Mouse (Mus musculus) testis, adult 2 months (tissue): ENCODE results near the gene Ska3.

Experiments
- CTCF ChIP-seq: fragments of 200-500 bp; IDR thresholded peaks from 2 replicates; pipeline ENCODE4 v1.5.1; 2012; ENCODE audit warnings: low read depth, mild to moderate bottlenecking, inconsistent platforms, low read length, moderate library complexity; ENCODE audit not compliant: control insufficient read depth, insufficient read depth, insufficient replicate concordance
- POLR2A ChIP-seq: fragments of 200-500 bp; IDR thresholded peaks from 2 replicates; pipeline ENCODE4 v1.6.1; 2012; ENCODE audit warnings: low read depth, mild to moderate bottlenecking, inconsistent platforms, low read length, moderate library complexity; ENCODE audit not compliant: control insufficient read depth

DNA sequence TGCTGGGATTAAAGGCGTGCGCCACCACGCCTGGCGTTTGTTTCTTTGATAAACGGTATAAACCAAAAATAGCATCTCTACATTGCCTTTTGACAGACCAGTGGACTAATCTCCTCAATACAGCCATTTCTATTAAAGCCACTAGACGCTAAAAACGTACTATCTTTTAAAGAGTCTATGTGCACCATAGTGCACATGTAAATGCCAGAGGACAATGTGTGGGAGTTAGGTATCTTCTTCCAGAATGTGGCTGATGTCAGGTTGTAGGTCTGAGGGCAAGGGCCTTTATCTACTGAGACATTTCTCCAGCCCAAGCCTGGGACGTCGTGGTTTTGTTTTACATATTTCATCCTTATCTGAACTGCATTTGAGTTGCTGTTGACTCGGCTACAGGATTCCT is 9.2 kb upstream of the Ska3 start:
- no peak for TF ChIP-seq POLR2A
- TF ChIP-seq CTCF: no peak
